Mouse (Mus musculus): Measurements from ENCODE around the gene Tead3. TPM values are rescaled to one million over a fixed set of nuclear protein-coding genes. Genes with fewer than 3 reads are reported as not detected.
"Not testable (repeated sequence)": the region's sequence is repeated elsewhere in the genome, so short reads cannot be mapped to it uniquely, and the experiment has no call there.

Tead3 gene
- polyA plus RNA-seq, 1 experiment from 2014 or later = 9.7 TPM

- Histone ChIP-seq H3K27ac (ENCODE audit: low read length) (no peak overlapping the region), H3K9me3 (ENCODE audit: low read length) (no peaks in the 10 kb centered on the region), H3K36me3 (ENCODE audit: insufficient read depth, low read length) (no peaks in the 10 kb centered on the region), H3K4me2 (replicated peaks; ENCODE audit: low read depth, low read length) (peak overlapping the region; percentile 43), H3K9ac (replicated peaks; ENCODE audit: low read depth) (no peak overlapping the region), H3K4me1 (ENCODE audit: insufficient read depth, low read depth, low read length) (peaks cover 16% of the 10 kb centered on the region), H3K4me3 (ENCODE audit: low read depth, low read length) (peak overlapping the region; percentile 17; the same call in 1 of the 2 replicates), H3K27me3 (replicated peaks; ENCODE audit: insufficient read depth, low read length) (peaks cover 8% of the 10 kb centered on the region; the same call in 1 of the 2 replicates)
- TF ChIP-seq EP300 (IDR thresholded peaks at IDR 0.05) (no peak), CTCF (IDR thresholded peaks at IDR 0.05) (no peak)
- DNase-seq (ENCODE audit: low spot score) (no peak), ATAC-seq (no peak)
- WGBS = 5% methylated on average over 25 of the region's 25 CpGs
These were observed 12.2 kb upstream of the Tead3 start for GRCm38 (mm10) chr17:28362653-28363292.

- Histone ChIP-seq H3K4me1 (ENCODE audit: insufficient read depth, low read depth, low read length) (peaks cover 16% of the 10 kb centered on the region), H3K4me3 (ENCODE audit: low read depth, low read length) (no peak overlapping the region), H3K27me3 (replicated peaks; ENCODE audit: insufficient read depth, low read length) (peaks cover 8% of the 10 kb centered on the region; the same call in 1 of the 2 replicates), H3K9me3 (ENCODE audit: low read length) (no peaks in the 10 kb centered on the region), H3K36me3 (ENCODE audit: insufficient read depth, low read length) (no peaks in the 10 kb centered on the region), H3K9ac (replicated peaks; ENCODE audit: low read depth) (no peak overlapping the region), H3K4me2 (replicated peaks; ENCODE audit: low read depth, low read length) (peak overlapping the region; percentile 43), H3K27ac (ENCODE audit: low read length) (no peak overlapping the region)
- WGBS = 49% methylated on average over 11 of the region's 11 CpGs
- TF ChIP-seq EP300 (IDR thresholded peaks at IDR 0.05) (no peak), CTCF (IDR thresholded peaks at IDR 0.05) (no peak)
- ATAC-seq (no peak), DNase-seq (ENCODE audit: low spot score) (no peak)
These were observed 11.5 kb upstream of the Tead3 start for GRCm38 (mm10) chr17:28361921-28362652.

- WGBS = 48% methylated on average over 9 of the region's 9 CpGs
- peak overlapping the region; percentile 78 for H3K27ac ChIP-seq (ENCODE audit: low read length)
- TF ChIP-seq CTCF (IDR thresholded peaks at IDR 0.05) (no peak), EP300 (IDR thresholded peaks at IDR 0.05) (peak; percentile 76)
- no peak overlapping the region for H3K4me3 ChIP-seq (ENCODE audit: low read depth, low read length)
- peak; percentile 72 for ATAC-seq
- no peak overlapping the region for H3K4me2 ChIP-seq (replicated peaks; ENCODE audit: low read depth, low read length)
- peaks cover 16% of the 10 kb centered on the region for H3K4me1 ChIP-seq (ENCODE audit: insufficient read depth, low read depth, low read length)
- H3K9me3 ChIP-seq (ENCODE audit: low read length) = no peaks in the 10 kb centered on the region
- H3K36me3 ChIP-seq (ENCODE audit: insufficient read depth, low read length) = no peaks in the 10 kb centered on the region
- H3K27me3 ChIP-seq (replicated peaks; ENCODE audit: insufficient read depth, low read length) = peaks cover 8% of the 10 kb centered on the region; the same call in 1 of the 2 replicates
- DNase-seq (ENCODE audit: low spot score) = peak; percentile 72
- no peak overlapping the region for H3K9ac ChIP-seq (replicated peaks; ENCODE audit: low read depth)
These were observed 10.1 kb upstream of the Tead3 start for GRCm38 (mm10) chr17:28360531-28361277.

- H3K4me3 ChIP-seq (ENCODE audit: low read depth, low read length); ATAC-seq; H3K9ac ChIP-seq (replicated peaks; ENCODE audit: low read depth); H3K27me3 ChIP-seq (replicated peaks; ENCODE audit: insufficient read depth, low read length); H3K9me3 ChIP-seq (ENCODE audit: low read length); H3K4me2 ChIP-seq (replicated peaks; ENCODE audit: low read depth, low read length); DNase-seq (ENCODE audit: low spot score); H3K36me3 ChIP-seq (ENCODE audit: insufficient read depth, low read length): not testable (repeated sequence)
- Histone ChIP-seq H3K27ac (ENCODE audit: low read length) (peak overlapping the region; percentile 51; the same call in 1 of the 2 replicates), H3K4me1 (ENCODE audit: insufficient read depth, low read depth, low read length) (peaks cover 11% of the 10 kb centered on the region)
- WGBS = 16% methylated on average over 23 of the region's 24 CpGs
These were observed 8.1 kb upstream of the Tead3 start for GRCm38 (mm10) chr17:28358576-28359261.

GRCm38 (mm10) chr17:28355871-28356270 is 5.3 kb upstream of the Tead3 start:
- 0 out of 2 replicates have a peak, but pooled peaks cover 3% of the 10 kb centered on the region for H3K4me1 ChIP-seq (ENCODE audit: insufficient read depth, low read depth, low read length)
- H3K4me3 ChIP-seq (ENCODE audit: low read depth, low read length) = no peak overlapping the region
- TF ChIP-seq EP300 (IDR thresholded peaks at IDR 0.05) (peak; percentile 91), CTCF (IDR thresholded peaks at IDR 0.05) (no peak)
- no peak overlapping the region for H3K9ac ChIP-seq (replicated peaks; ENCODE audit: low read depth)
- H3K9me3 ChIP-seq (ENCODE audit: low read length) = no peaks in the 10 kb centered on the region
- no peaks in the 10 kb centered on the region; the same call in 1 of the 2 replicates for H3K27me3 ChIP-seq (replicated peaks; ENCODE audit: insufficient read depth, low read length)
- H3K4me2 ChIP-seq (replicated peaks; ENCODE audit: low read depth, low read length) = no peak overlapping the region
- ATAC-seq (peak; percentile 61), DNase-seq (ENCODE audit: low spot score) (peak; percentile 90)
- WGBS = 58% methylated on average over 12 of the region's 12 CpGs
- H3K27ac ChIP-seq (ENCODE audit: low read length) = peak overlapping the region; percentile 77
- H3K36me3 ChIP-seq (ENCODE audit: insufficient read depth, low read length) = no peaks in the 10 kb centered on the region

All from lung, postnatal 0 days (tissue).